Mouse (Mus musculus): ENCODE results near the gene 4931409K22Rik. TPM values are rescaled to one million over a fixed set of nuclear protein-coding genes. Genes with fewer than 3 reads are reported as not detected.

The 4931409K22Rik gene
- polyA plus RNA-seq, 1 experiment from 2014 or later: 0.20 TPM

- no peaks in the 10 kb centered on the region for H3K27me3 ChIP-seq (ENCODE audit: control insufficient read depth, insufficient read depth, low read length)
- DNase-seq (ENCODE audit: low spot score): peak; percentile 83
- peak; percentile 73 for ATAC-seq (replicated peaks; ENCODE audit: low FRiP score)
- peak overlapping the region; percentile 98 for H3K27ac ChIP-seq (ENCODE audit: low read depth, low read length)
- 6% methylated on average over 11 of the region's 11 CpGs for WGBS
- H3K4me2 ChIP-seq (ENCODE audit: low read depth, low read length, severe bottlenecking): peak overlapping the region; percentile 44
- H3K9ac ChIP-seq (ENCODE audit: low read length): peak overlapping the region; percentile 55
- no peaks in the 10 kb centered on the region for H3K9me3 ChIP-seq (ENCODE audit: control insufficient read depth, low read length)
- peak overlapping the region; percentile 3; the same call in 1 of the 2 replicates for H3K4me3 ChIP-seq (ENCODE audit: low read depth, low read length)
- H3K36me3 ChIP-seq (ENCODE audit: control insufficient read depth, insufficient read depth, low read length): peaks cover 17% of the 10 kb centered on the region; the same call in 1 of the 2 replicates
- H3K4me1 ChIP-seq (replicated peaks; ENCODE audit: control insufficient read depth, insufficient read depth, low read length): peaks cover 47% of the 10 kb centered on the region
Measured at GRCm38 (mm10) chr5:24596519-24597171, 40.0 kb upstream of the 4931409K22Rik start.

DNA sequence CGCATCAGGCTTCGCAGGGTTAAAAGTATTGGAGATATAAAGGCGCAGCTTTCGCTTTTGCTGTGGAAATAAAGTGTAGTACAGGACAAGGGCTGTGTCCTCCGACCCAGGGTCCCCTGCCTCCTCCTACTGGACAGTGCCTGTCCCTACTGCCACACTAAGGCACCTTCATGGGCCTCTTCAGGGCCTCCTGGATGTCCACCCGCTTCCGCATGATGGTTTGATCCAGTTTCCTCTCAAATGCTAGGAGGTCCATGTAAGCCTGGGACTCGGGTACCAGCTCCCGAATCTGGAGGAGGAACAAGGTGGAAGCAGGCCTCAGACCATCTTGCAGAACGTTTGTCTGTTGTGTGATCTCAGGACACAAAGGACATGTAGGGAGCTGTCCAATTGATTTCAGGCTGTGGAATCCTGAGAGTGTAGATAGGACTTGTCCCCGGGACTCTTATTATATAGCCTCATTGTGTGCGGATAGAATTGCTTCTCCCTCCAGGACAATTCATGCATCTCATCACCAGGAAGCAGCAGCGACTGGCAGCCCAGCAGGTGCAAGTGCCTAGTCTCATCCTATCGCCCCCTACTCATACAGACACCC is 39.3 kb upstream of the 4931409K22Rik start:
- H3K4me2 ChIP-seq (ENCODE audit: low read depth, low read length, severe bottlenecking): peak overlapping the region; percentile 44; the same call in 1 of the 2 replicates
- peaks cover 43% of the 10 kb centered on the region for H3K4me1 ChIP-seq (replicated peaks; ENCODE audit: control insufficient read depth, insufficient read depth, low read length)
- peak overlapping the region; percentile 98 for H3K27ac ChIP-seq (ENCODE audit: low read depth, low read length)
- WGBS: 54% methylated on average over 14 of the region's 14 CpGs
- no peak overlapping the region for H3K4me3 ChIP-seq (ENCODE audit: low read depth, low read length)
- H3K36me3 ChIP-seq (ENCODE audit: control insufficient read depth, insufficient read depth, low read length): peaks cover 17% of the 10 kb centered on the region; the same call in 1 of the 2 replicates
- no peaks in the 10 kb centered on the region for H3K27me3 ChIP-seq (ENCODE audit: control insufficient read depth, insufficient read depth, low read length)
- ATAC-seq (replicated peaks; ENCODE audit: low FRiP score) (peak; percentile 2; the same call in 1 of the 2 replicates), DNase-seq (ENCODE audit: low spot score) (peak; percentile 62)
- no peaks in the 10 kb centered on the region for H3K9me3 ChIP-seq (ENCODE audit: control insufficient read depth, low read length)
- peak overlapping the region; percentile 55 for H3K9ac ChIP-seq (ENCODE audit: low read length)

- ATAC-seq (replicated peaks; ENCODE audit: low FRiP score) (no peak), DNase-seq (ENCODE audit: low spot score) (no peak)
- Histone ChIP-seq H3K27ac (ENCODE audit: low read depth, low read length) (peak overlapping the region; percentile 98), H3K4me2 (ENCODE audit: low read depth, low read length, severe bottlenecking) (no peak overlapping the region), H3K9me3 (ENCODE audit: control insufficient read depth, low read length) (no peaks in the 10 kb centered on the region), H3K9ac (ENCODE audit: low read length) (peak overlapping the region; percentile 55), H3K27me3 (ENCODE audit: control insufficient read depth, insufficient read depth, low read length) (no peaks in the 10 kb centered on the region), H3K36me3 (ENCODE audit: control insufficient read depth, insufficient read depth, low read length) (peaks cover 17% of the 10 kb centered on the region; the same call in 1 of the 2 replicates), H3K4me1 (replicated peaks; ENCODE audit: control insufficient read depth, insufficient read depth, low read length) (peaks cover 37% of the 10 kb centered on the region), H3K4me3 (ENCODE audit: low read depth, low read length) (no peak overlapping the region)
- WGBS: 91% methylated on average over 5 of the region's 5 CpGs
Measured at GRCm38 (mm10) chr5:24595261-24595660, 38.7 kb upstream of the 4931409K22Rik start.

DNA sequence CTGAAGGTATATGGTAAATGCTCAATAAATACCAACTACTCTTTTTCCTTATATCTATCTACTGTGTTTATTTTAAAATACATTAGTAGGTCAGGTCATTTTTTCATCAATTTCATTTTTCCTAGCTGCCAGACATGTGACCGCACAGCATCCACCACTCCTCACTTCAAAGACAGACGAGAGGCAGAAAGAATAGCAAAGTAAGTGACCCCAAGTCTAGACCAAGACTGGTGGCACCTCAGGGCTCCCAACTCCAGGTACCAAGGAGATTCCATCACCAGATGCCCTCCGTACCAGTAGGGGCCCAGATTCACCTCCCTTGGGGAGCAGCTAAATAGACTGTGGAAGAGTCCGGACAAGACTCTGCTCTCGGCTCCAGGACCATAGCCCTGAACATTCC is 37.7 kb upstream of the 4931409K22Rik start:
- WGBS: 93% methylated on average over 5 of the region's 5 CpGs
- Histone ChIP-seq H3K27ac (ENCODE audit: low read depth, low read length) (no peak overlapping the region), H3K4me1 (replicated peaks; ENCODE audit: control insufficient read depth, insufficient read depth, low read length) (peaks cover 33% of the 10 kb centered on the region)

GRCm38 (mm10) chr5:24593928-24594327 is 37.3 kb upstream of the 4931409K22Rik start:
- Histone ChIP-seq H3K4me3 (ENCODE audit: low read depth, low read length) (no peak overlapping the region), H3K36me3 (ENCODE audit: control insufficient read depth, insufficient read depth, low read length) (peaks cover 17% of the 10 kb centered on the region; the same call in 1 of the 2 replicates), H3K4me1 (replicated peaks; ENCODE audit: control insufficient read depth, insufficient read depth, low read length) (peaks cover 29% of the 10 kb centered on the region), H3K4me2 (ENCODE audit: low read depth, low read length, severe bottlenecking) (no peak overlapping the region), H3K27ac (ENCODE audit: low read depth, low read length) (no peak overlapping the region), H3K9me3 (ENCODE audit: control insufficient read depth, low read length) (no peaks in the 10 kb centered on the region), H3K27me3 (ENCODE audit: control insufficient read depth, insufficient read depth, low read length) (no peaks in the 10 kb centered on the region), H3K9ac (ENCODE audit: low read length) (no peak overlapping the region)
- 75% methylated on average over 10 of the region's 10 CpGs for WGBS
- ATAC-seq (replicated peaks; ENCODE audit: low FRiP score) (no peak), DNase-seq (ENCODE audit: low spot score) (no peak)

More for the DNA sequence above, 37.7 kb upstream of the 4931409K22Rik start:
- Histone ChIP-seq H3K27me3 (ENCODE audit: control insufficient read depth, insufficient read depth, low read length) (no peaks in the 10 kb centered on the region), H3K4me2 (ENCODE audit: low read depth, low read length, severe bottlenecking) (no peak overlapping the region), H3K36me3 (ENCODE audit: control insufficient read depth, insufficient read depth, low read length) (peaks cover 17% of the 10 kb centered on the region; the same call in 1 of the 2 replicates), H3K9me3 (ENCODE audit: control insufficient read depth, low read length) (no peaks in the 10 kb centered on the region), H3K4me3 (ENCODE audit: low read depth, low read length) (no peak overlapping the region), H3K9ac (ENCODE audit: low read length) (no peak overlapping the region)
- DNase-seq (ENCODE audit: low spot score): no peak
- ATAC-seq (replicated peaks; ENCODE audit: low FRiP score): no peak

- Histone ChIP-seq H3K4me2 (ENCODE audit: low read depth, low read length, severe bottlenecking) (no peak overlapping the region), H3K36me3 (ENCODE audit: control insufficient read depth, insufficient read depth, low read length) (peaks cover 17% of the 10 kb centered on the region; the same call in 1 of the 2 replicates), H3K27ac (ENCODE audit: low read depth, low read length) (no peak overlapping the region), H3K27me3 (ENCODE audit: control insufficient read depth, insufficient read depth, low read length) (no peaks in the 10 kb centered on the region), H3K9ac (ENCODE audit: low read length) (no peak overlapping the region), H3K4me3 (ENCODE audit: low read depth, low read length) (no peak overlapping the region), H3K4me1 (replicated peaks; ENCODE audit: control insufficient read depth, insufficient read depth, low read length) (peaks cover 22% of the 10 kb centered on the region), H3K9me3 (ENCODE audit: control insufficient read depth, low read length) (no peaks in the 10 kb centered on the region)
- DNase-seq (ENCODE audit: low spot score) (no peak), ATAC-seq (replicated peaks; ENCODE audit: low FRiP score) (no peak)
- 74% methylated on average over 10 of the region's 10 CpGs for WGBS
Measured at GRCm38 (mm10) chr5:24593230-24593629, 36.6 kb upstream of the 4931409K22Rik start.

- WGBS: 66% methylated on average over 21 of the region's 21 CpGs
- Histone ChIP-seq H3K4me3 (ENCODE audit: low read depth, low read length) (no peak overlapping the region), H3K27ac (ENCODE audit: low read depth, low read length) (no peak overlapping the region), H3K9ac (ENCODE audit: low read length) (no peak overlapping the region), H3K4me1 (replicated peaks; ENCODE audit: control insufficient read depth, insufficient read depth, low read length) (peaks cover 21% of the 10 kb centered on the region), H3K36me3 (ENCODE audit: control insufficient read depth, insufficient read depth, low read length) (peaks cover 17% of the 10 kb centered on the region; the same call in 1 of the 2 replicates), H3K9me3 (ENCODE audit: control insufficient read depth, low read length) (no peaks in the 10 kb centered on the region), H3K4me2 (ENCODE audit: low read depth, low read length, severe bottlenecking) (no peak overlapping the region), H3K27me3 (ENCODE audit: control insufficient read depth, insufficient read depth, low read length) (no peaks in the 10 kb centered on the region)
- peak; percentile 48 for DNase-seq (ENCODE audit: low spot score)
- no peak for ATAC-seq (replicated peaks; ENCODE audit: low FRiP score)
Measured at GRCm38 (mm10) chr5:24592471-24593160, 36.0 kb upstream of the 4931409K22Rik start.

DNA sequence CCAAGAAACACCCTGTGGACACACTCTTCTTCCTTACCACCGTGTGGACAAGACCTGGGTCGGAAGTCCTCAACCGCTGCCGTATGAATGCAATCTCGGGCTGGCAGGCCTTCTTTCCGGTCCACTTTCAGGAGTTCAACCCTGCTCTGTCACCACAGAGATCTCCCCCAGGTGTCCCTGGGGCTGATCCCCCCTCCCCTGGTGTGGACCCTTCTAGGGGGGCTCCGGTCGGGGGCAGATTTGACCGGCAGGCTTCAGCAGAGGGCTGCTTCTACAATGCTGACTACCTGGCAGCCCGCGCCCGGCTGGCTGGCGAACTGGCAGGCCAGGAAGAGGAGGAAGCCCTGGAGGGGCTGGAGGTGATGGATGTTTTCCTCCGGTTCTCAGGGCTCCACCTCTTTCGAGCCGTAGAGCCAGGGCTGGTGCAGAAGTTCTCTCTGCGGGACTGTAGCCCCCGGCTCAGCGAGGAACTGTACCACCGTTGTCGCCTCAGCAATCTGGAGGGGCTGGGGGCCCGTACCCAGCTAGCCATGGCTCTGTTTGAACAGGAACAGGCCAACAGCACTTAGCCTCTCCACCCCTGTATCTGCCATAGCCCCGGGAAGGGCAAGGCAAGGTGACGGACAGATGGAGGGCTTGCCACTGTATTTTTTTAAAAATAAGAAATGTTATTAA is 35.3 kb upstream of the 4931409K22Rik start:
- no peaks in the 10 kb centered on the region for H3K9me3 ChIP-seq (ENCODE audit: control insufficient read depth, low read length)
- ATAC-seq (replicated peaks; ENCODE audit: low FRiP score): no peak
- WGBS: 66% methylated on average over 24 of the region's 24 CpGs
- no peak overlapping the region for H3K4me3 ChIP-seq (ENCODE audit: low read depth, low read length)
- H3K4me1 ChIP-seq (replicated peaks; ENCODE audit: control insufficient read depth, insufficient read depth, low read length): peaks cover 23% of the 10 kb centered on the region
- peak; percentile 58 for DNase-seq (ENCODE audit: low spot score)
- no peak overlapping the region for H3K9ac ChIP-seq (ENCODE audit: low read length)
- no peaks in the 10 kb centered on the region for H3K27me3 ChIP-seq (ENCODE audit: control insufficient read depth, insufficient read depth, low read length)
- H3K27ac ChIP-seq (ENCODE audit: low read depth, low read length): no peak overlapping the region
- H3K36me3 ChIP-seq (ENCODE audit: control insufficient read depth, insufficient read depth, low read length): peaks cover 17% of the 10 kb centered on the region; the same call in 1 of the 2 replicates
- no peak overlapping the region for H3K4me2 ChIP-seq (ENCODE audit: low read depth, low read length, severe bottlenecking)
